Mouse (Mus musculus) embryonic fibroblast, embryonic 13.5 days (primary cell): ENCODE results near the gene Thg1l. TPM values are rescaled to one million over a fixed set of nuclear protein-coding genes. Genes with fewer than 3 reads are reported as not detected.

Experiments
- H3K27ac ChIP-seq: 2 replicates; pipeline ENCODE4 v1.5.1; 2012; ENCODE audit warnings: low read length, control low read depth, inconsistent platforms; ENCODE audit not compliant: insufficient read depth
- H3K4me1 ChIP-seq: 2 replicates; pipeline ENCODE4 v1.6.1; 2011; ENCODE audit warnings: low read length; ENCODE audit not compliant: control insufficient read depth, insufficient read depth
- H3K4me3 ChIP-seq: 2 replicates; pipeline ENCODE4 v1.5.1; 2011; ENCODE audit warnings: mild to moderate bottlenecking, control low read depth, low read length; ENCODE audit not compliant: insufficient read depth
- CTCF ChIP-seq: IDR thresholded peaks from 2 replicates; pipeline ENCODE4 v1.5.1; 2011; ENCODE audit warnings: mild to moderate bottlenecking, control low read depth, low read length, moderate library complexity, borderline replicate concordance; ENCODE audit not compliant: insufficient read depth
- POLR2A ChIP-seq: IDR thresholded peaks from 2 replicates; pipeline ENCODE4 v1.6.1; 2011; ENCODE audit warnings: low read depth, mild to moderate bottlenecking, control low read depth, low read length, moderate library complexity
- polyA plus RNA-seq: library from polyadenylated mRNA; stranded (reverse); fragments of >200 nt; gene quantifications from 2 replicates; pipeline ENCODE4 v1.2.4, GENCODE M21; 2011; ENCODE audit warnings: low read depth; ENCODE audit not compliant: missing spikeins, insufficient read length

The Thg1l gene
- 16.9 and 18.0 TPM in 2 replicates for polyA plus RNA-seq

DNA sequence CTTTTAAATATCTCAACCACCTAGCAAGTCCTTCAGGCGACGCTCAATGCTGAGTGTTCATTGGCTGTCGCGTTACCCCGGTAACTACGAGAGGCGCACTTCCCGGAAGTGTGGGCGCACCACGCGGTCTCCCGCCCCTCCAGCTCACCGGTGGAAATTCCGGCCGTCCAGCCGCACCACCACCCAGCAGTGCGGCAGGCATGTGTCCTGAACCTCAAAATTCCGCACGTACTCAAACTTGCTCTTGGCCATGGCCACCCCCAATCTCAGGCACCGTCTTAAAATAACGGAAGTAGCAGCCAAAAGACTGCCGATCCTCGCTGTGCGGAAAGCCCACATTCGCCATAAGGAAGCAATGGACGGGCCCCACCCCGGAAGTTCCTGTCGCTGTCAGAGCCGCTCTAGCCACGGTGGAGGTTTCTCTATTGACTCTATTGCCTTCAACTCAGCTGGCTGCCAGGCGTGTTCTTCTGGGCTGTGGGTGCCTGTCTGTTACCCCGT, at the start of gene Thg1l:
Gene Thg1l, minus strand, starts transcription at position 368 of the 501 bp plus-strand sequence.
- TF ChIP-seq CTCF: no peak
- TF ChIP-seq POLR2A: peak; percentile 68
- Histone ChIP-seq H3K27ac (peak within 1 kb of the TSS; percentile 55), H3K4me1 (no peaks in the 10 kb centered on the region), H3K4me3 (peak within 1 kb of the TSS; percentile 44)

- TF ChIP-seq CTCF (no peak), POLR2A (no peak)
- H3K4me1 ChIP-seq: no peaks in the 10 kb centered on the region
- H3K27ac ChIP-seq: no peak overlapping the region
- no peak overlapping the region for H3K4me3 ChIP-seq
Measured at GRCm38 (mm10) chr11:45992087-45992486, 36.8 kb upstream of the Thg1l start.

- Histone ChIP-seq H3K4me3 (no peak overlapping the region), H3K27ac (no peak overlapping the region), H3K4me1 (no peaks in the 10 kb centered on the region)
- TF ChIP-seq POLR2A: no peak
- TF ChIP-seq CTCF: no peak
Measured at GRCm38 (mm10) chr11:45991604-45992003, 36.3 kb upstream of the Thg1l start.

GRCm38 (mm10) chr11:45980893-45981253, 25.6 kb upstream of the Thg1l start:
- no peaks in the 10 kb centered on the region for H3K4me1 ChIP-seq
- TF ChIP-seq CTCF (no peak), POLR2A (no peak)
- H3K4me3 ChIP-seq: peak overlapping the region; percentile 4; the same call in 1 of the 2 replicates
- no peak overlapping the region for H3K27ac ChIP-seq

DNA sequence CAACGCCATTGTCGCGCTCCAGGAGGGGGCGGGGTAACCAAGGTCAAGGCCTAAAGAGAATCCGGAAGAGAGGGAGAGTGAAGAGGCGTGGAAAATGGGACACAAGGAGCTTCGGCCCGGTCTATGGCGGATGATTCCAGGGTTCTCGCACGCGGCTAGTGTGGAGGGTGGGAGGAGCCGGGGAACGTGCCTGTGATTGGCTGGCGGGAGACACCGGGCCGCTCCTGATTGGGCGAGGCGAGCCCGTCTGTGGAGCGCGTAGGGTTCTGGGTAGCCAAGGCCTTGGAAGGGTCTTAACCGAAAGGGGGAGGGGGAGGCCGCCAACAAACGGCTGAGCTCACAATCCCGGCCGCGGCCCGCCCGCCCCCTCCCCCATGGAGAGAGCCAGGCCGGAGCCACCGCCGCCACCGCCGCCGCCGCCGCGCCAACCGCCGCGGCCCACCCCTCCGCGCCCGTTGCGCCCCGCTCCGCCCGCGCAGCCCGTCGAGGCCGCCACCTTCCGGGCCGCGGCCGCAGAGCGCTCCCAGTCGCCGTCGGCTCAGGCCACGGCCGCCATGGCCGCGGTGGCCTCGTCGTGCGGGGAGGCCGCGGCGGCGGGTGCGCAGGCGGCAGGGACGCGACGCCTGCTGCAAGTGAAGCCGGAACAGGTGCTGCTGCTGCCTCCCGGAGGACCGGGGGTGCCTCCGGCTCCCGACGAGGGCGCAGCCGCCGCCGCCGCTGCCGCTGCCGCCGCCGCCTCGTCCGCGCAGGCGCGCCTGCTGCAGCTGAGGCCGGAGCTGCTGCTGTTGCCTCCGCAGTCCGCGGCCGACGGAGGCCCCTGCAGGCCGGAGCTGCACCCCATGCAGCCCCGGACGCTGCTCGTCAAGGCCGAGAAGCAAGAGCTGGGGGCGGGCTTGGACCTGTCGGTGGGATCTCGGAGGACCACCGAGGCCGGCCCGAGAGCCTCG, 24.9 kb upstream of the Thg1l start, which contains the start of gene Sox30:
Gene Sox30, plus strand, starts transcription at position 365 of the 947 bp plus-strand sequence.
- TF ChIP-seq CTCF (no peak), POLR2A (peak; percentile 44; the same call in 1 of the 2 replicates)
- Histone ChIP-seq H3K27ac (no peak within 1 kb of the TSS), H3K4me3 (peak within 1 kb of the TSS; percentile 4; the same call in 1 of the 2 replicates), H3K4me1 (no peaks in the 10 kb centered on the region)

- no peak overlapping the region for H3K27ac ChIP-seq
- H3K4me3 ChIP-seq: no peak overlapping the region
- H3K4me1 ChIP-seq: peaks cover 4% of the 10 kb centered on the region; the same call in 1 of the 2 replicates
- no peak for TF ChIP-seq POLR2A
- no peak for TF ChIP-seq CTCF
Measured at GRCm38 (mm10) chr11:45976061-45976460, 20.8 kb upstream of the Thg1l start.

- Histone ChIP-seq H3K27ac (peak overlapping the region; percentile 73), H3K4me3 (no peak overlapping the region), H3K4me1 (peaks cover 4% of the 10 kb centered on the region; the same call in 1 of the 2 replicates)
- TF ChIP-seq CTCF: no peak
- no peak for TF ChIP-seq POLR2A
Measured at GRCm38 (mm10) chr11:45974466-45974865, 19.2 kb upstream of the Thg1l start.

- Histone ChIP-seq H3K4me3 (no peak overlapping the region), H3K27ac (peak overlapping the region; percentile 64), H3K4me1 (peaks cover 4% of the 10 kb centered on the region; the same call in 1 of the 2 replicates)
- TF ChIP-seq POLR2A: no peak
- no peak for TF ChIP-seq CTCF
Measured at GRCm38 (mm10) chr11:45973635-45974034, 18.3 kb upstream of the Thg1l start.

DNA sequence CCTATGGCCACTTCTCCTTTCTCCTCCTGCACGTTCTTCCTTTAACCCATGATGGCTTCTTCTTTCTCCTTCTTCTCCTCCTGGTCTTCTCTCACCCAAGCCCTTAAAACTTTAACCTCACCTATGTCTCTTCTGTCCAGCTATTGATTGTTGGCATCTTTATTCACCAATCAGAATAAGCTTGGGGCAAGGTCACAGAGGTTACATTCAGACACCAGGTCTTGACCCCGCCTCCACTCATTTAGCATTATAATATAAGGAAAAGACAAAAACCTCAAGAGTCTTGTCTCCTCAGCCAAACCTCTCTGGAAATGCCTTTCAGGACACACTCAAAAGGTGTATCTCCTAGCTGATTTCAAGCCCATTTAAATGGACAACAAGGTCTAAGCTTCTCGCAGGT, 13.2 kb upstream of the Thg1l start:
- TF ChIP-seq CTCF (no peak), POLR2A (no peak)

GRCm38 (mm10) chr11:45966896-45967295, 11.6 kb upstream of the Thg1l start:
- H3K4me1 ChIP-seq: no peaks in the 10 kb centered on the region
- H3K27ac ChIP-seq: peak overlapping the region; percentile 80
- TF ChIP-seq POLR2A: no peak
- TF ChIP-seq CTCF: no peak
- no peak overlapping the region for H3K4me3 ChIP-seq

More for the DNA sequence above, 13.2 kb upstream of the Thg1l start:
- no peak overlapping the region for H3K27ac ChIP-seq
- H3K4me1 ChIP-seq: no peaks in the 10 kb centered on the region
- H3K4me3 ChIP-seq: no peak overlapping the region
